Mouse (Mus musculus): ENCODE measurements around the gene Mea1. TPM values are rescaled to one million over a fixed set of nuclear protein-coding genes. Genes with fewer than 3 reads are reported as not detected.

Mea1 gene
- polyA plus RNA-seq (2016; fragmentation: Nextera tagmentation; extraction: Ambion mirVana) = 178 and 183 TPM in 2 replicates

DNA sequence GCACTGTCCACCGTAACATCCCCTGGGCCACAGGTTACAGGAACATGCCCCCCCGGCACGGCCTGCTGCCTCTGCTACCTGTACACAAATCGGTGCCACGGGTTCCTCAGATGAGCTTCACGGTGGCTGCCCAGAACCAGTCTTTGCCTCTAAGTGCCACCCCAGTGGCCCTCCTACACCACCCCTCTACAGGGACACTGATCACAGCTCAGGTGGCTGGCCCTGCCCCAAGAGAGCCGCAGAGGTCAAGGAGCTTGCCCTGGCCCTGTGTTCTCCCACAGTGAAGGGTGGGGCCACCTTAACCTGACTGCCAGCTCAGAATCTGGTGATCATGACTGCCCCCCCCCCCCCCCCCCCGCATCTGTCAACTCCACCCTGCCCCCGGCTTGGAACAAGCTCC, at the start of gene Mea1:
Mea1 (plus strand) TSS at position 378 of the 400 bp plus-strand sequence.
- ATAC-seq (ENCODE audit: low FRiP score) = no peak
- Histone ChIP-seq H3K36me3 (peaks cover 52% of the 10 kb centered on the region), H3K27me3 (no peaks in the 10 kb centered on the region), H3K9ac (peak within 1 kb of the TSS; percentile 82), H3K4me1 (peaks cover 37% of the 10 kb centered on the region), H3K27ac (peak within 1 kb of the TSS; percentile 30; the same call in 1 of the 2 replicates), H3K4me2 (replicated peaks) (peak within 1 kb of the TSS; percentile 92), H3K4me3 (peak within 1 kb of the TSS; percentile 50), H3K9me3 (replicated peaks) (no peaks in the 10 kb centered on the region)
- 96% methylated on average over 8 of the region's 9 CpGs for WGBS

DNA sequence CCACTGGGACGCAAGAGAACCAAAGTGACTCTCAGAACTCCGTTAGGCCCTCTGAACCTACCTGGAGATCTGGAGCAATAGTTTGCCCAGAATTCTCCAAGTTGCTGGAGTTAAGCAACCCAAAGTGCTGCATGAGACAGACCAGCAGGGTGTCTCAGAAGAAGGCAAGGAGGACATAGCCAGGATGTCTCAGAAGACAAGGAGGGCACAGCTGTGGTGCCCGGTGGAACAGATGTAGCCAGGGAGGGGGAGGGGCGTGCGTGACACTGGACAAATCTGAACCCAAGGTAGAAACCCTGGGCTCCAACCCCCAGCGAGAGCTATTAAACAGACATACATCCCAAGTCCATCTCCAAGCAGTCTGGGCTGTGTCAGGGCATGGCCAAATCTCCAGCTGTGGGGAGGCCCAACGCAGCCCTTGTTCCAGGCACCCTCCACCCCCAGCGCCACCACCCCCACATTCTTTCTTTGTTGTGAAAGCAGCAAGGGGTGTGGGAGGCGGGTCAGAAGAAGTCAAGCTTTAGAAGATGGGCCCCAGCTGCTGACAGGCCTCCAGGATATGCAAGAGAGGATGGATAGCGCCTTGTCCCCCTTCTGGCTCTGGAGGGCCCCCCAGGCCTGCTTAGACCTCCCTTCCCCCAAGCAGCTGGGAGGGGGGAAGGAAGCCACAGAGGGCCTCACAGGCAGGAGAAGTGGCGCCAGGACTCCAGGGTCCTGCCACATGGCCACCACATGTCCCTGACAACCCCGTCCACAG, 48.7 kb upstream of the Mea1 start:
- peak overlapping the region; percentile 96 for H3K27ac ChIP-seq
- H3K4me2 ChIP-seq (replicated peaks) = peak overlapping the region; percentile 84
- WGBS = 3% methylated on average over 12 of the region's 12 CpGs
- peak; percentile 58 for ATAC-seq (ENCODE audit: low FRiP score)
- peaks cover 29% of the 10 kb centered on the region for H3K36me3 ChIP-seq
- peak overlapping the region; percentile 94 for H3K4me3 ChIP-seq
- H3K9me3 ChIP-seq (replicated peaks) = no peaks in the 10 kb centered on the region
- H3K27me3 ChIP-seq = no peaks in the 10 kb centered on the region
- peak overlapping the region; percentile 95; the same call in 1 of the 2 replicates for H3K9ac ChIP-seq
- peaks cover 46% of the 10 kb centered on the region for H3K4me1 ChIP-seq

DNA sequence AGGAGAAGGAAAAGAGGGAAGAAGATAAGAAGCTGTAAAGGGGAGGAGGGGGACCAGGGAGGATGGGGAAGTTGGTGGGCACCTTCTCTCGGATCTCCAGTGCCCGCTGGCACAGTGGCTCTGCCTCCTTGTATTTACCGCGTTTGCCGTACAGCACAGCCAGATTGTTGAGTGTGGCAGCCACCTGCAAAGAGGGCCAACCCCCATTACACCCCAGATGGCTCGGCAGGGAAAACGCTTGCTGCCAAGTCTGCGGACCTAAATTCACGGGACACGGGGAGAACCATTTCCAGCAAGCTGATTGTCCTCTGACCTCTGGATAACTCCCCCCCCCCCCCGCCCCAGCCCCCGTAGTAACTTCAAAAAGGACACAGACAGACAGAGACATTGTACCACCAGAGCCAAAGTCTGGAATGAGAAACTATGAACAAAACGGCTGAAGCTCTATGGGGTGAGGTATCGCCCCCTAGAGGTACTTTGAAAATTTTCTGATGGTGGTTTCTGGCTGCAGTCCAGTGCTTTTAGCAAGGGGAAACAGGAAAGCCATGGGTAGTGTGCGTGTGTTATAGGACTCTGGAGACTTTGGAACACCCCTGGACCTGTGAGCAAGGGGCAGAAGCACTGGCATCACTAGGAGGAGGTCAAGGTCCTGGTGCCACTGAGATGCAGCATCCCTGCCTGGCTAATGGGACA, 41.6 kb upstream of the Mea1 start:
- H3K27me3 ChIP-seq = no peaks in the 10 kb centered on the region
- WGBS = 23% methylated on average over 15 of the region's 15 CpGs
- H3K4me1 ChIP-seq = peaks cover 8% of the 10 kb centered on the region
- ATAC-seq (ENCODE audit: low FRiP score) = peak; percentile 44
- H3K36me3 ChIP-seq = peaks cover 61% of the 10 kb centered on the region
- no peak overlapping the region for H3K4me3 ChIP-seq
- H3K9me3 ChIP-seq (replicated peaks) = no peaks in the 10 kb centered on the region
- H3K27ac ChIP-seq = no peak overlapping the region
- H3K4me2 ChIP-seq (replicated peaks) = peak overlapping the region; percentile 34; the same call in 1 of the 2 replicates
- 0 out of 2 replicates have a peak overlapping the region, but pooled peaks have one; percentile 35 for H3K9ac ChIP-seq

DNA sequence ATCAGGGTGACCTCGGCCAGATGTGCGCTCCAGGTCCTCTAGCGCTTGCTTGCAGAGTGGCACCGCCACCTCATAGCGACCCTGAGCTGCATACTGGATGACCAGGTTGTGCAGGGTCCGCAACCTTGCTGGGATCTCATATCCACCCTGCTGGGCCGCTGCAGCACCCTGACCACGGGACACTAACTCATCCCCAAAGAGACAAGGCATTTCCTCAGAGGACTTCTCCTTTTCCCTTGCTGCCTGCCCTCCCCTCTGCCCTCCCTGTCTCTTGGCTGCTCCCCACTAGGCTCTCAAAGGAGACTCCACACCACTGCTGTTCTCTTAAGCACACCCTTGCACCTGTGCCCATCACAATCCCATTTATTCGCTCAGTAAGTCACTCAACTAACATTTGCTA, 38.7 kb upstream of the Mea1 start:
- Histone ChIP-seq H3K9ac (no peak overlapping the region), H3K27ac (no peak overlapping the region), H3K4me1 (peaks cover 16% of the 10 kb centered on the region), H3K36me3 (peaks cover 53% of the 10 kb centered on the region), H3K4me2 (replicated peaks) (no peak overlapping the region), H3K27me3 (no peaks in the 10 kb centered on the region), H3K4me3 (no peak overlapping the region), H3K9me3 (replicated peaks) (no peaks in the 10 kb centered on the region)
- WGBS = 82% methylated on average over 9 of the region's 9 CpGs
- ATAC-seq (ENCODE audit: low FRiP score) = no peak

DNA sequence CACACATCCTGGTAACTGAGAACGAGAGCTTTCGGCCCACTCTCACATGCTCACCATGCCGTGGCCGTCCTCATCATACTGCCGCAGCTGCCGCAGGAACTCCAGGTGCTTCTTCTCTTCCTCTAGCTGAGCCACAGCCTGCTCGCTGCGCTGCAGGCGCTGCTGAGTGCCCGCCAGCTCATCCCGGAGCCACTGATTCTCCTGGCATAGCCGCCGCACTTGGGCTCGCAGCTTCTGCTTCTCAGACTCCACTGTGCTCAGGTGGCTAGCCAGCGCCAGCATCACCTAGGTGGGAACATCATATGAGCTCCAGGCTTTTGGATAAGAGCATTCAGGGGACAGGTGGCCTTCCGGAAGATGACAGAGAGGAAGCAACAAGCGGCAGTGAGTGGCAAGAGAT, 36.5 kb upstream of the Mea1 start:
- peaks cover 18% of the 10 kb centered on the region for H3K4me1 ChIP-seq
- peaks cover 42% of the 10 kb centered on the region for H3K36me3 ChIP-seq
- 92% methylated on average over 17 of the region's 17 CpGs for WGBS
- no peak overlapping the region for H3K27ac ChIP-seq
- ATAC-seq (ENCODE audit: low FRiP score) = no peak
- no peaks in the 10 kb centered on the region for H3K27me3 ChIP-seq
- H3K4me2 ChIP-seq (replicated peaks) = no peak overlapping the region
- H3K9ac ChIP-seq = no peak overlapping the region
- no peaks in the 10 kb centered on the region for H3K9me3 ChIP-seq (replicated peaks)
- H3K4me3 ChIP-seq = no peak overlapping the region

DNA sequence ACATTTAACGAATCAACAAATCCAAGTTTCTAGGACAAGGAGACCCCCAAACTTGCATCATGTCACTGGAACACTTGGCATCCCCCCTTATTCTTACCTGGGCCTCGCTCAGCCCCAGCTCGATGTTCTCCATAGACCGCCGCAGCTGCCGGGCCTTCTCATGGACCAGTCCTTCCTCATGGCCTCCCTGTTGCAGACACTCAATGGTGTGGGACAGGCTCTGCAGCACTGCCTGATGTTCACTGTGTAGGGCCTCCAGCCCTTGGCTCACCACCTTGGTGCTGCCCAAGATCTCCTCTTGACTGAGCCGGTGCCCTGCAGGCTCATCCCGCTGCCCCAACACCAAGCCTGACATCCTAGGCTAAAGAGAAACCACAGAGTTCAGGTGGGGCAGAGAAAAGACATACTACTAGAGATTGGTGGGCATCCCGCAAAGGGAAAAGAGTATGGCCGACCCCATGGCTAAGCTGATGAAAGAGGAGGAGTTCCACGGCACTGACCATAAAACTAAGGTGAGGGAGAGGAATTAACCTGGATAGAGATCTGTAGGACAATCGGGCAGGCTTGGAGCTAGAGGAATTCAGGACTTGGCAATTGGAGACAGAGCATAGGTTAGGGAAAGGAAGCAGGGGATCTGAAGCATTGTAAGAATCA, 34.3 kb upstream of the Mea1 start:
- no peaks in the 10 kb centered on the region for H3K9me3 ChIP-seq (replicated peaks)
- H3K27ac ChIP-seq = no peak overlapping the region
- no peak for ATAC-seq (ENCODE audit: low FRiP score)
- peak overlapping the region; percentile 72 for H3K9ac ChIP-seq
- WGBS = 91% methylated on average over 12 of the region's 12 CpGs
- peaks cover 21% of the 10 kb centered on the region for H3K4me1 ChIP-seq
- peak overlapping the region; percentile 77 for H3K4me3 ChIP-seq
- no peaks in the 10 kb centered on the region for H3K27me3 ChIP-seq
- peaks cover 40% of the 10 kb centered on the region for H3K36me3 ChIP-seq
- H3K4me2 ChIP-seq (replicated peaks) = peak overlapping the region; percentile 93

DNA sequence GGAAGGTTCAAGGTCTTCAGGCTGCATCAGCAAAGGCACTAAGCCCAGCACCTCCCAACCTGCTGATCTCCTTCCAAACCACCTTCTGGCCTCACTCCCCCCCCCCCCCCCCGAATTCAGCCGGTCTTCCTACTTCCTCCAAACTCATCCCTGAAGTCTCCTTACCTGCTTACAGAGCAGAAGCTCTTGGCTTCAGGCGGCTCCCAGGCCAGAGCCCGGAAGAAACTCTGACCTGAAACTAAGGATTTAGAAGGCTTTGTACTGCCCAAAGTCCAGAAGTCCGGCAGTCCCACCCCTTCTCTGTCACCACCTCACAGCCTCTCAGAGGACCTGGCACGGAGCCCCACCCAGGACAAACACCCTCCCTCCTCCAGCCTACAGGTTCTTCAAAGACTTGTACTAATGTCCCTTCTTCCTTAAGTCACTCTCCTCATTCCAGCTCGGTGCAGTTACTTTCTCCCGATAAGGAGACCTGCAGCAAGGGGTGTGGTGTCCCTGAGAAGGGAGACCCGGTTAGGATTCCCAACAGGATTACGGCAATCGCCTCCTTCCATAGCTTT, 33.6 kb upstream of the Mea1 start:
- Histone ChIP-seq H3K27ac (no peak overlapping the region), H3K9me3 (replicated peaks) (no peaks in the 10 kb centered on the region), H3K4me1 (peaks cover 28% of the 10 kb centered on the region), H3K4me2 (replicated peaks) (peak overlapping the region; percentile 93), H3K36me3 (peaks cover 33% of the 10 kb centered on the region), H3K27me3 (no peaks in the 10 kb centered on the region), H3K4me3 (peak overlapping the region; percentile 77), H3K9ac (peak overlapping the region; percentile 72)
- no peak for ATAC-seq (ENCODE audit: low FRiP score)
- WGBS = 15% methylated on average over 11 of the region's 11 CpGs

DNA sequence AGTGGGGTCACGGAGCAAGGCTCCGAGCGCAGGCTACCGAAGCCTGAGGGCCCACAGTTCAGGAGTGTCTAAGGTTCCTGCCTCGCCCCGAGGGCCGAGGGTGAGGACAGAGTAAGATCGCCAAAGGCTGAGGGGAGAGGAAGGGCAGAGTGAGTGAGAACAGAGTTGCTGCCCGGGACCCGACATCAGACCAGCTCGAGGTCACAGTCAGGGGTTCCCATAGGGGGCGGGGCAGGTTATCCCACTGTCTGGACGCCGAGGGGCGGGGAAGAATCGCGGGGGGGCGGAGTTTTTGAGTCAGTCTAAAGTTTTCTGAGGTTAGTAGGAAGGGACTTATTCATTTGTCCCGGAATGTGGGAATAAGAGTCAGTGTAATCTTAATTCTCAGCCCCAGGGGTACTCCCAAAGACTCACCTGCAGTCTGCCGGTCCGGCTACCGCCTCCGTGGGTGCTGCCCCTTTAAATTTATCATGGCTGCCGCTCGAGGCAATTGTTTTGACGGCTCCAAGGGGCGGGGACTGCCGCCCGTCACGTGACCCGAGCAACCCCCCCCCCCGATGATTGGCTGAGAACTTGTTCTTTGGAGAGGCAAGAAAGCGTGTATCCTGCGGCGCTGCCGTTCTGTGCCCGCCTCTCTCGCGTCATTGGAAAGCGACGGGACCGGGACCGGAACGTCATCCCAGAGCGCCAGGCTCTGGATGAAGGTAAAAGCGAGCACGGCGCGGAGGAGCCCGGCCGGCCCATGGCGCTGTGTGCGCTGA, 32.9 kb upstream of the Mea1 start, which contains the start of the genes Klc4 and Mrpl2:
Klc4 (minus strand) TSS at position 462 of the 761 bp plus-strand sequence.
Mrpl2 (plus strand) TSS at position 669 of the 761 bp plus-strand sequence.
- H3K27ac ChIP-seq = peak within 1 kb of the TSS; percentile 82

DNA sequence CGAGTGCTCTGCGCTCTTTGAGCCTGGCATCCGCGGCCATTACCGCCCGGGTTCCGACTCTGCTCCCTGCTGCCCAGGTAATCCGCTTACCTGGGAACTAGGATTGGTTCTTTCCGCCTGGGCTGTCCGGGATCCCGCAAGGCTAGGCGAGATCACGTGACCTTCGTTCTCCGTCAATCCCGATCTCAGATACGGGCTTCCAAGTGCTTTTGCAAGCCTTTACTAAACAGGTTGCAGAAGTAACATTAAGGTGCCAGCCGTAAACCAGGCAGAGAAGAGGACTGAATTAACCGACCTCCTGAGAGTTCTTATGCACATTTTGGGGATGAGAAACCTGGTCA, 32.3 kb upstream of the Mea1 start:
- Histone ChIP-seq H3K4me3 (peak overlapping the region; percentile 77), H3K9me3 (replicated peaks) (no peaks in the 10 kb centered on the region), H3K36me3 (peaks cover 23% of the 10 kb centered on the region), H3K27ac (peak overlapping the region; percentile 82), H3K4me2 (replicated peaks) (peak overlapping the region; percentile 93), H3K27me3 (no peaks in the 10 kb centered on the region), H3K9ac (peak overlapping the region; percentile 83), H3K4me1 (peaks cover 34% of the 10 kb centered on the region)
- ATAC-seq (ENCODE audit: low FRiP score) = no peak
- under 1% methylated on average over 19 of the region's 19 CpGs for WGBS

More for the DNA sequence above, 32.9 kb upstream of the Mea1 start, which contains the start of the genes Klc4 and Mrpl2:
- H3K4me3 ChIP-seq = peak within 1 kb of the TSS; percentile 77
- no peaks in the 10 kb centered on the region for H3K9me3 ChIP-seq (replicated peaks)
- H3K9ac ChIP-seq = peak within 1 kb of the TSS; percentile 83
- no peaks in the 10 kb centered on the region for H3K27me3 ChIP-seq
- H3K4me2 ChIP-seq (replicated peaks) = peak within 1 kb of the TSS; percentile 93
- ATAC-seq (ENCODE audit: low FRiP score) = peak; percentile 71
- WGBS = under 1% methylated on average over 53 of the region's 53 CpGs
- peaks cover 25% of the 10 kb centered on the region for H3K36me3 ChIP-seq
- H3K4me1 ChIP-seq = peaks cover 28% of the 10 kb centered on the region

DNA sequence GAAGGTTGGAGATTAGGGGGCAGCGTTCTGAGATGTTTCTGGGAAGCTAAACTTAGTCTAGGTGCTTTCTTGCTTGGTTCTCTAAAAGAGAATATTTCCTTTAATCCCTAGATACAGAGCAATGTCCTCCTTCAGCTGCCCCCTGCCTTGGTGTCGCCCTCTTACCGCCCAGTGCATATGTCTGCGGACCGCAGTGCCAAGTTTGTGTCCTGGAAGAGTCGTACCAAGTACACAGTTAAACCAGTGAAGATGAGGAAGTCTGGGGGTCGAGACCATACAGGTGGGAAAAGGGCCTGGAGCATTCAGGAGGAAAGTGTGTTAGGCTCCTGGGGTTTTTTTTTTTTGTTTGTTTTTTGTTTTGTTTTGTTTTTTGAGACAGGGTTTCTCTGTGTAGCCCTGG, 31.3 kb upstream of the Mea1 start:
- peak overlapping the region; percentile 93; the same call in 1 of the 2 replicates for H3K4me2 ChIP-seq (replicated peaks)
- H3K4me1 ChIP-seq = peaks cover 43% of the 10 kb centered on the region
- no peak for ATAC-seq (ENCODE audit: low FRiP score)

DNA sequence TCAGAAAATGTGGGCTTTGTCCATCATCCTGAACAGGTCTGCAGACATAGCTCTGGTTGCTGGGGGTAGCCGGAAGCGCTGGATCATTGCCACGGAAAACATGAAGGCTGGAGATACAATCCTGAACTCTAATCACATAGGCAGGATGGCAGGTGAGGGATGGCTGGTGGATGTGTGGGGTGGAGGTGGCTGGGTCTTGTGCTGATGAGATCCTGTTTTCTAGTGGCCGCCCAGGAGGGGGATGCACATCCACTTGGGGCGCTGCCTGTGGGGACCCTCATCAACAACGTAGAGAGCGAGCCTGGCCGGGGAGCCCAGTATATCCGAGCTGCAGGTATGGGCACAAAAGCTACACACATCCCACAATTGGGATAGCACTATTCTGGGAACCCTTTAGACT, 30.2 kb upstream of the Mea1 start:
- H3K27ac ChIP-seq = no peak overlapping the region
- peaks cover 11% of the 10 kb centered on the region for H3K36me3 ChIP-seq
- H3K4me2 ChIP-seq (replicated peaks) = no peak overlapping the region
- 92% methylated on average over 9 of the region's 9 CpGs for WGBS
- peaks cover 47% of the 10 kb centered on the region for H3K4me1 ChIP-seq
- H3K9me3 ChIP-seq (replicated peaks) = no peaks in the 10 kb centered on the region
- no peak overlapping the region for H3K4me3 ChIP-seq
- H3K27me3 ChIP-seq = no peaks in the 10 kb centered on the region
- no peak for ATAC-seq (ENCODE audit: low FRiP score)
- no peak overlapping the region for H3K9ac ChIP-seq

More for the DNA sequence above, 31.3 kb upstream of the Mea1 start:
- H3K27me3 ChIP-seq = no peaks in the 10 kb centered on the region
- 90% methylated on average over 7 of the region's 7 CpGs for WGBS
- H3K9ac ChIP-seq = no peak overlapping the region
- no peak overlapping the region for H3K27ac ChIP-seq
- H3K4me3 ChIP-seq = no peak overlapping the region
- no peaks in the 10 kb centered on the region for H3K9me3 ChIP-seq (replicated peaks)
- peaks cover 14% of the 10 kb centered on the region for H3K36me3 ChIP-seq
